Comparison of ENCODE assay signal across 8 mouse cellular contexts in genomic region chr2:60125049-60126004, GRCm38 (mm10).
A peak's percentile ranks its signal among the peaks of the same experiment; 100 is the strongest.
DNase-seq lines count a peak whose midpoint lies in the region; ATAC-seq and TF ChIP-seq lines count a peak whose summit lies in the region.

No protein-coding gene starts in this region.

- H3K36me3 ChIP-seq in MEL (ENCODE audit: control insufficient read depth in 1 of 2, insufficient read depth in 2 of 2, low read length in 2 of 2): peaks cover 0 to 2% of the 10 kb centered on the region in 2 experiments; a peak in 1 of 4 replicates
- no peaks in the 10 kb centered on the region for H3K36me3 ChIP-seq in hindbrain, embryonic 10.5 days
- no peaks in the 10 kb centered on the region for H3K36me3 ChIP-seq in lung, postnatal 0 days (ENCODE audit: insufficient read depth, low read length)

- H3K27ac ChIP-seq in MEL (ENCODE audit: control insufficient read depth, low read depth, low read length): peak overlapping the region; percentile 1; the same call in 1 of the 2 replicates
- H3K27ac ChIP-seq in cerebellum, adult 2 months (ENCODE audit: insufficient read depth, low read length): peak overlapping the region; percentile 93
- peak overlapping the region; percentile 100 for H3K27ac ChIP-seq in hindbrain, embryonic 10.5 days
- H3K27ac ChIP-seq in lung, postnatal 0 days (ENCODE audit: low read length): peak overlapping the region; percentile 100

- TF ChIP-seq POLR2A in MEL (IDR thresholded peaks at IDR 0.05; ENCODE audit: control insufficient read depth in 1 of 2, insufficient read depth in 1 of 2, low read depth in 1 of 2, low read length in 2 of 2, poor library complexity in 1 of 2): no peak
- peak; percentile 43; the same call in 1 of the 2 replicates for TF ChIP-seq POLR2A in cerebellum, adult 2 months (IDR thresholded peaks at IDR 0.05; ENCODE audit: borderline replicate concordance, insufficient read depth, low read length)

- peaks cover 0 to 3% of the 10 kb centered on the region in 2 experiments; a peak in 1 of 4 replicates for H3K4me1 ChIP-seq in MEL (ENCODE audit: control insufficient read depth in 1 of 2, insufficient read depth in 2 of 2, low read length in 2 of 2)
- H3K4me1 ChIP-seq in cerebellum, adult 2 months (ENCODE audit: control insufficient read depth, insufficient read depth, low read length): peaks cover 8% of the 10 kb centered on the region; the same call in 1 of the 2 replicates
- H3K4me1 ChIP-seq in hindbrain, embryonic 10.5 days (replicated peaks): peaks cover 46% of the 10 kb centered on the region
- peaks cover 3% of the 10 kb centered on the region; the same call in 1 of the 2 replicates for H3K4me1 ChIP-seq in lung, postnatal 0 days (ENCODE audit: insufficient read depth, low read depth, low read length)

- DNase-seq in MEL (ENCODE audit: low read depth, low spot score): peak; percentile 58
- peak; percentile 68 to 79 for DNase-seq in cerebellum, adult 2 months
- peak; percentile 74 for DNase-seq in forelimb bud, embryonic 11.5 days (ENCODE audit: low read depth, low spot score)
- peak; percentile 77 for DNase-seq in hindbrain, embryonic 10.5 days (ENCODE audit: low spot score)
- DNase-seq in layer of hippocampus, adult 9-10 months (ENCODE audit: low spot score): peak; percentile 44
- peak; percentile 90 for DNase-seq in lung, postnatal 0 days (ENCODE audit: low spot score)
- peak; percentile 50 for DNase-seq in ovary, postnatal 10 days (ENCODE audit: low spot score)
- DNase-seq in thymus, postnatal 10 days (ENCODE audit: low spot score in 2 of 2): peak; percentile 46 to 62

- no peaks in the 10 kb centered on the region for H3K79me2 ChIP-seq in MEL (ENCODE audit: control insufficient read depth, insufficient read depth, low read length, poor library complexity)

- H3K9ac ChIP-seq in MEL (ENCODE audit: control insufficient read depth, low read depth, low read length, poor library complexity, severe bottlenecking): peak overlapping the region; percentile 75
- H3K9ac ChIP-seq in lung, postnatal 0 days (replicated peaks; ENCODE audit: low read depth): peak overlapping the region; percentile 100

- TF ChIP-seq CTCF in MEL (IDR thresholded peaks at IDR 0.05 in 2 of 3, conservative IDR thresholded peaks at IDR 0.05 in 1 of 3; ENCODE audit: control insufficient read depth in 1 of 3, insufficient read depth in 1 of 3, low read depth in 2 of 3, low read length in 3 of 3, poor library complexity in 1 of 3, severe bottlenecking in 1 of 3): no peak
- no peak for TF ChIP-seq CTCF in cerebellum, adult 2 months (IDR thresholded peaks at IDR 0.05; ENCODE audit: borderline replicate concordance, insufficient read depth, low read depth, low read length)
- no peak for TF ChIP-seq CTCF in lung, postnatal 0 days (IDR thresholded peaks at IDR 0.05)

- no peak for TF ChIP-seq EP300 in MEL (IDR thresholded peaks at IDR 0.05; ENCODE audit: low read depth in 1 of 2, low read length in 2 of 2)
- TF ChIP-seq EP300 in lung, postnatal 0 days (IDR thresholded peaks at IDR 0.05): no peak

- peak overlapping the region; percentile 49 to 66; a peak in 3 of 4 replicates for H3K4me3 ChIP-seq in MEL (ENCODE audit: control insufficient read depth in 1 of 2, insufficient read depth in 1 of 2, low read depth in 2 of 2, low read length in 2 of 2)
- H3K4me3 ChIP-seq in cerebellum, adult 2 months (replicated peaks; ENCODE audit: insufficient read depth, low read depth, low read length): peak overlapping the region; percentile 83
- H3K4me3 ChIP-seq in hindbrain, embryonic 10.5 days: peak overlapping the region; percentile 94
- H3K4me3 ChIP-seq in lung, postnatal 0 days (ENCODE audit: low read depth, low read length): peak overlapping the region; percentile 100

- H3K27me3 ChIP-seq in MEL (ENCODE audit: control insufficient read depth in 1 of 2, insufficient read depth in 2 of 2, low read length in 2 of 2): peaks cover 14 to 15% of the 10 kb centered on the region in 2 experiments; a peak in 3 of 4 replicates
- no peaks in the 10 kb centered on the region for H3K27me3 ChIP-seq in cerebellum, adult 2 months (ENCODE audit: control insufficient read depth, insufficient read depth, low read length)
- no peaks in the 10 kb centered on the region for H3K27me3 ChIP-seq in hindbrain, embryonic 10.5 days (ENCODE audit: insufficient read depth, poor library complexity, severe bottlenecking)
- H3K27me3 ChIP-seq in lung, postnatal 0 days (replicated peaks; ENCODE audit: insufficient read depth, low read length): no peaks in the 10 kb centered on the region

- TF ChIP-seq RAD21 in MEL (IDR thresholded peaks at IDR 0.05; ENCODE audit: low read depth, low read length): no peak

- H3K4me2 ChIP-seq in lung, postnatal 0 days (replicated peaks; ENCODE audit: low read depth, low read length): peak overlapping the region; percentile 55

- WGBS in cerebellum, adult 2 months: 1% methylated on average over 64 of the region's 83 CpGs
- WGBS in hindbrain, embryonic 10.5 days: under 1% methylated on average over 60 of the region's 83 CpGs
- under 1% methylated on average over 44 of the region's 83 CpGs for WGBS in lung, postnatal 0 days

- peak; percentile 78 for ATAC-seq in lung, postnatal 0 days

- H3K9me3 ChIP-seq in MEL (replicated peaks; ENCODE audit: insufficient read depth, low read length): no peaks in the 10 kb centered on the region
- no peaks in the 10 kb centered on the region for H3K9me3 ChIP-seq in hindbrain, embryonic 10.5 days
- H3K9me3 ChIP-seq in lung, postnatal 0 days (ENCODE audit: low read length): no peaks in the 10 kb centered on the region

TF ChIP-seq in MEL, 35 proteins besides CTCF, POLR2A, EP300 and RAD21:
- no peak for TF ChIP-seq ETS1 (IDR thresholded peaks at IDR 0.05; ENCODE audit: low read depth, low read length)
- no peak for TF ChIP-seq SIN3A (IDR thresholded peaks at IDR 0.05; ENCODE audit: low read length)
- no peak for TF ChIP-seq ZMIZ1 (IDR thresholded peaks at IDR 0.05; ENCODE audit: low read depth, low read length)
TF ChIP-seq in MEL: peak in this region for 0.

Comparison
In these comparisons a context has a peak if more than half of its experiments do, and no peak if none do; other contexts are left out.
1. Peak in every context shown above with its lines: DNase-seq, ATAC-seq, H3K4me3 ChIP-seq and H3K27ac ChIP-seq.
2. H3K27ac ChIP-seq: peak in every context shown above with its lines; median percentile 100 in hindbrain, embryonic 10.5 days; 100 in lung, postnatal 0 days; 93 in cerebellum, adult 2 months; 1 in MEL.